Mouse (Mus musculus): ENCODE data around the gene Olfr1412.

Olfr1412 gene

DNA sequence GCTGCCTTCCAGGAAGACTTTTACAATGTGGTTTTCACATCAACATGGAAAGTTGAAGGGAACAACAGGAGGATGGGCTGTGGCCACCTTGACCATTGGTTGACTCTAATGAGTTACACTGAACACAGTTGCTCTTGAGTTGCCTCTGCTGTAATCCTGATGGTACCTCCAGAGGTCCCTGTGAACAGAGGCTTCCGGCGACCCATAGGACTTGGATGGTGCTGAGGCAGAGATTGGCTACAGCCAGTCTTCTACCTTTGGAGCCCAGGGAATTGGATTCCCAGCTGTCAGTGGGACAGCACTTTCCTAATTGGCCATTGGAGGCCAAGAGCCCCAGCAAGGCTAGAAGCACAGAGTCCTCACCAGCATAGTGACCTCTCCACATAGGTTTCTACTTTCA, at the start of gene Olfr1412:
Olfr1412 (plus strand) TSS at position 301 of the 400 bp plus-strand sequence.
- DNase-seq (ENCODE audit: low read depth, low spot score), result no peak

DNA sequence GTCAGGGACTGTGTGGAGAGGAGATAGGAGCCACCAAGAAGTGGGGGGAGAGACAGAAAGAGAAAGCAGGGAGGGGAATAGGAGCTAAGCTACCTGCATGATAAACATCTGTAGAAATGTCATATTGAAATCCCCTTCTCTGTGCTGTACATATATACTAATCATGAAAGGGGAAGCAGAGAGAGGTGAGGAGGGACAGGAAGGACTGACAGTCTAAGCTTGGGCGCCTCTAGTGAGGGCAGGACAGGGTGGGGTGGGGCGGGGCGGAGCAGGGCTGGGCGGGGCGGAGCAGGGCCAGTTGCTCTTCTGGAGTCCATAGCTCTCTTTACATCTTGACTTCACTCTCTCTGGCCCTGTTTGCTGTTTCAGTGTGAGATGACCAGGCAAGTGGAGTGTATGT, 48.6 kb upstream of the Olfr1412 start:
- no peak for DNase-seq (ENCODE audit: low read depth, low spot score)

DNA sequence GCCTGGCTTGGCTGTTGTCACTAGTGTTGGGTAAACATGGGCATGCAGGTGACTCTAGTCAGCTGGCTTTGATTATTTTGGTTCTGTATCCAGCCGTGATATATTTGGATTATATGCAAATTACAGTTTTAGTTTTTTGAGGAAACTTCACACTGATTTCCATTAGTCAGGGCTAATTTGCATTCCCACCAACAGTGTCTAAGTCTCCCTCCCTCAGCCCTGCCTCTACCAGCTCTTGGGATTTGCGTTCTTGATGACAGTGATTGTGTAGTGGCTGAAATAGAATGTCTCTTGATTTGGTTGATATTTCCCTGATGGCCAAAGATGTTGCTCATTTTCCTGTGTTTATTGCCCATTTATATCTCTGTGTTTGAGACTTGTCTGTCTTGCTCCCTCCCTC, 46.5 kb upstream of the Olfr1412 start:
- DNase-seq (ENCODE audit: low read depth, low spot score), result no peak

DNA sequence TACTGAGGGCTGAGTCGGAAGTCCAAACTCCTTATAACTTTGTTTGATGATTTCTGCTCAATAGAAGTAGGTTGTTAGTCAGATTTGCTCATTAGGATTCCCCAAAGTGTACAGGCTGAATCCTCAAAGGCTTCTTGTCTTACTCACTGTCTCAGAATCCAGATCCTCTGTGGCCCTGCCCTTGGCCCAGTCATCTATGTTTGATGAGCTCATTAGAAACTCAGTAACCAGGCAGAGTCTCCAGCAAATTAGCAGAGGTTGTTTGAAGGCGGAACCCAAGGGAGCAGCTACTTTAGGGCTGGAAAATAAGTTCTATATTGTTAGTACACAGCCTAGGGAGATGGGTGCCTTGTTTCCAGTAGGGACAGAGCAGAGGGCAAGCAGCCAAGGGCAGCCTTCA, 39.6 kb upstream of the Olfr1412 start:
- no peak for DNase-seq (ENCODE audit: low read depth, low spot score)

GRCm38 (mm10) chr1:92571022-92571421, 14.6 kb upstream of the Olfr1412 start, which contains the start of gene Olfr1413:
Gene Olfr1413 (plus strand): TSS chr1:92571322.
- no peak for DNase-seq (ENCODE audit: low read depth, low spot score)

DNA sequence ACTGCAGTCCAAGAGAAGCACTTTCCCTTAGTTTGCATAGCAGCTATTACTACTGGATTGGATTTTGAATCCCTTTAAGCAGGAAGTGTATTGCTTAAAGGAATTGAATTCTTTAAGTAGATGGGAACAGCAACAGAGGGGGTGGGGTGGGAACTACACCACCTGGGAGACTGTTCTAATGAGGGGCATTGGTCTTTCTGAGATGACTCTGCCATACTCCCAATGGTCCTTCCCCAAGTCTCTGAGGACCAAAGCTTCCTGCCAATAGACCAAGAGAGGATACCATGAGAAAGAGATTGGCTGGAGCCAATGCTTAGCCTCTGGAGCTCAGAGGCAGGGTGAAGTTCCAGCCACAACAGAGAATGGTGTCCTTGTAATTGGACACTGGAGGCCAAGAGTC, 8.5 kb downstream of the Olfr1412 start, which contains the start of gene Olfr1411:
Olfr1411 (plus strand) TSS at position 301 of the 400 bp plus-strand sequence.
- DNase-seq (ENCODE audit: low read depth, low spot score), result no peak

DNA sequence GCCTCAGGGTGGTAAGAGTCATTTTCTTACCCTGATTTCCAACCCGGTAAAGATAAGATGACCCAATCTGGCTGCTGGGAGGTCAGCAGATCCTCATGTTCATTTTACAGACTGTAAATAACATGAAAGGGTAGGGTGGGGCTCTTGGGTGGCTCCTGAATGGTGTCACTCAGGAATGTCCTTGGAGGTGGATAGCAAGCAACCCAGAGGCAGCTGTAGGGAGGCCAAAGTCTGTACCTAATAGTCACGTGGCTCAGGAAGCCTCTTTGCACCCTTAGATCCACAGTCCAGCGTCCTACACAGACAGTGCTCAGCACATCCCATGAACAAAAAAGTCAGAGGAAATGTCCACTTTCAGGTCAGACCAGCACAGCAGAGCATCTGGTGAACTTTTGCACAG, 10.4 kb downstream of the Olfr1412 start:
- DNase-seq (ENCODE audit: low read depth, low spot score), result no peak

GRCm38 (mm10) chr1:92605482-92605881, 19.9 kb downstream of the Olfr1412 start, which contains the start of gene Olfr1410:
Gene Olfr1410 (plus strand): TSS chr1:92605782.
- no peak for DNase-seq (ENCODE audit: low read depth, low spot score)

DNA sequence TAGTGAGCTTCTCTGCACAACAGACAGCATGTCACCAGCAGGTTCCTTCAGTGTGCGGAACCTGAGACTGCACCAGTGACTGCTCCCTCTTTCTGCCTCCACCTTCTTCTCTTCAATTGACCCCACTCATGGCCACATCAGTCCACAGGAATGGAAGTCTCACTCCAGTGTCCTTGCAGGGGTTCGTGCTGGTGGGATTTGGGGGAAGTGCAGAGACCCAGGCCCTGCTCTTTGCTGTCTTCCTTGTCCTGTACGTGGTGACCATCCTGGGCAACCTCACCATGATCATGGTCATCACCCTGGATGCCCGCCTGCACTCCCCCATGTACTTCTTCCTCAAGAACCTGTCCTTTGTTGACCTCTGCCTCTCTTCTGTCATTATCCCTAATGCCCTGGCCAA, 22.1 kb downstream of the Olfr1412 start:
- DNase-seq (ENCODE audit: low read depth, low spot score), result no peak

GRCm38 (mm10) chr1:92611008-92611407, 25.4 kb downstream of the Olfr1412 start:
- peak; percentile 35 for DNase-seq (ENCODE audit: low read depth, low spot score)

GRCm38 (mm10) chr1:92613175-92613574, 27.6 kb downstream of the Olfr1412 start:
- DNase-seq (ENCODE audit: low read depth, low spot score), result no peak

- DNase-seq (ENCODE audit: low read depth, low spot score), result peak; percentile 32
Measured at GRCm38 (mm10) chr1:92614516-92614915, 28.9 kb downstream of the Olfr1412 start.

GRCm38 (mm10) chr1:92616046-92616445, 30.5 kb downstream of the Olfr1412 start:
- DNase-seq (ENCODE audit: low read depth, low spot score), result no peak

DNA sequence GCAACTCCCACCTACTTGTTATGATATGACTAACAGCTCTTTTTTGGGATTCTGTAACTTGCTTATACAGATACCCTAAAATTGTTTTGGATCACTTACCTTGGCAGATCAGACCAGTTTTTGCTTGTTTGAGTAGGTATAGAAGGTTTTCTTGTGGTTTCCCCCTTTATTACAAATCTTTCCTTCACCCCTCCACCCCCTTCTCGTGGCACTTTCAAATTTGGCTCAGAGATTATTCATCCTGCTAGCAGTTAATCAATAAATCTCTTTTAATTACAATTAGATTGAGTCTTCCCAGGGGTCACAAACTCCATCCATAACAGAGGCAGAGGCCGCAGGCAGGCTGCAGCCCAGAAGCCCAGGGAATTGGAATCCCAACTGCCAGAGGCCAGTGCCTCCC, 31.9 kb downstream of the Olfr1412 start, which contains the start of gene Olfr12:
Olfr12 (plus strand) TSS at position 301 of the 400 bp plus-strand sequence.
- no peak for DNase-seq (ENCODE audit: low read depth, low spot score)

DNA sequence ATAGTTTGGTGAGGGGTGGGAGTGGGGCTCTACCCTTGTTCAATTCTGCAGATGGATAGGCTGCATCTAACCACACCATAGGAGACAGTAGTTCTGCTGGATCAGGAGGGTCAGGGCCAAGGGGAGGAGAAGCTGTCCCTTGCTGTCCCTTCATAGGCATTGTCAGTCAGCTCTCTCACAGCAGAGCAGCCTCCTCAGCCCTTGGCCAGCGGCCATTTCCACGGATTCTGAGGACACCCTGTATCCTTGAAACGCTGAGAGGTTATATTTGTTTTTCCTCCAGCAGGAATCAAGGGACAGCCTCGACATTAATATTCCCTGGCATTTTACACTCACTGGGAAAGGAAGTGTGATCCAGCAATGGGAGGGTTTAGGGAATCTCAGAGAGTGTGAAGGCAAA, 32.8 kb downstream of the Olfr1412 start:
- DNase-seq (ENCODE audit: low read depth, low spot score), result no peak

DNA sequence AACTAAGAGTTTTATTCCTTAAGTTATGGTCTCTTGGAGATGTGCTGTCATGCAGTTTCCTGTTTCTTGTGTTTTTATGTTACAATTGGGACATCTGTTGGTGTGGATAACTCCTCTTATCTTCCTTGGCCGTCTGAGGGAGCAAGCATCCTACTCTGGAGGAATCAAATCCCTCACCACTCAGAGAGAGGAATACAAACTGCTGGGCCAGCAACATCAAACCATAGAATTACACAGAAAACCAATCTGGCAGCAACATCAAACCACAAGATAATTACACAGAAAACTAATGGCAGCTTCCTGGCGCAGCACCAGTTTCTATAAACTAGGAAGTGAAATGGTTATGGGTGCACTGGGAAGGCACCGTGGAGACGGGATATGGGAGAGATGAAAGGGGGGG, 42.6 kb downstream of the Olfr1412 start:
- no peak for DNase-seq (ENCODE audit: low read depth, low spot score)

- DNase-seq (ENCODE audit: low read depth, low spot score), result no peak
Measured at GRCm38 (mm10) chr1:92632196-92632595, 46.6 kb downstream of the Olfr1412 start.

GRCm38 (mm10) chr1:92632948-92633347, 47.4 kb downstream of the Olfr1412 start:
- DNase-seq (ENCODE audit: low read depth, low spot score), result no peak

GRCm38 (mm10) chr1:92633726-92634125, 48.1 kb downstream of the Olfr1412 start:
- no peak for DNase-seq (ENCODE audit: low read depth, low spot score)

GRCm38 (mm10) chr1:92634569-92634968, 49.0 kb downstream of the Olfr1412 start:
- DNase-seq (ENCODE audit: low read depth, low spot score), result no peak

- no peak for DNase-seq (ENCODE audit: low read depth, low spot score)
Measured at GRCm38 (mm10) chr1:92634976-92635599, 49.5 kb downstream of the Olfr1412 start.

GRCm38 (mm10) chr1:92636015-92636414, 50.4 kb downstream of the Olfr1412 start:
- DNase-seq (ENCODE audit: low read depth, low spot score), result no peak

DNA sequence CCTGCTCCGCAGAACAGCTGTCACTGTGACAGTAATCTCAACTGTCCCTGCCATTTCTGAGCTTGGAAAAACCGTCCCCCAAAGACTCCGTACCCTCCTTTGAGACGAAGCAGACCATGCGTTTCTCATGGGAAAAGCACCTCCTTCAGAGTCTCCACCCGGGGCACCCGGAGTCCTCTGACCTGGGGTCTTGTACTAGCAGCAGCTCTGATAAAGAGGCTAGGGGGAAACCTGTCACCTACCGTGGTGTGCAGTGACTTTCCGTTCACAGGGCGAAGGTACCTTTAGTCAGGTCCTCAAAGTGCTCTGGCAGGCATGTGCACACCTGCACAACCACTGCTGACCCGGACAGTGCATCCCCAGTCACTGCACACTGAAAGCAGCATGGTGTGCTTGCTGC, 51.1 kb downstream of the Olfr1412 start:
- no peak for DNase-seq (ENCODE audit: low read depth, low spot score)
